Comparison of ENCODE assay signal across 9 mouse cellular contexts in the genomic region with DNA sequence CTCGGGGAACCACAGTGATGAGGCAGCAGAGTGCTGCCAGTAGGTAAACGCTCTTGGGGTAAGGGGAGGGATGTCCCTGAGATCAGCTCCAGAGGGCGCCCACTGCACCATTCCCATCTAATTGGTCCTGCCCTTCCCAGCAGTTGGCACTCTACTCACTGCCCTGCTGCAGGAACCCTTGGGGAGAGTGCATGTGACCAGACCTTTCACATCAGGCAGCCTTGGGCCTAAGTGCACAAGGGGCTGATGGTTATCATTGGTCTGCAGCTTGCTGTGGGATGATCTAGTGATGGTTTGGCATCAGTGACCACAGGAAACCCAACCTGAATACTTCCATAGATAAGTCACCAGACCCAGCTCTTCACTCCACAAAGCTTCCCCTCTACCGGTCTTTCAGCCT. TPM values are rescaled to one million over a fixed set of nuclear protein-coding genes. Genes with fewer than 3 reads are reported as not detected.
DNase-seq lines count a peak whose midpoint lies in the region; ATAC-seq lines count a peak whose summit lies in the region.
"Had no signal": no experiment of that assay in that cellular context is flagged by ENCODE, and none has a peak within 500 bp of the region (broad histone marks: within the 10 kb centered on the region; RNA-seq: fewer than 3 reads in every experiment).

No protein-coding gene starts in this region.

- H3K36me3 ChIP-seq in forebrain, embryonic 12.5 days (replicated peaks): peaks cover 38% of the 10 kb centered on the region
- peaks cover 34% of the 10 kb centered on the region for H3K36me3 ChIP-seq in forebrain, embryonic 15.5 days
- peaks cover 11% of the 10 kb centered on the region; the same call in 1 of the 2 replicates for H3K36me3 ChIP-seq in midbrain, embryonic 11.5 days (ENCODE audit: control insufficient read depth, insufficient read depth, low read length)
- peaks cover 41% of the 10 kb centered on the region for H3K36me3 ChIP-seq in midbrain, embryonic 10.5 days

- no peaks in the 10 kb centered on the region for H3K9me3 ChIP-seq in forebrain, embryonic 12.5 days
- H3K9me3 ChIP-seq in forebrain, embryonic 15.5 days: no peaks in the 10 kb centered on the region
- H3K9me3 ChIP-seq in midbrain, embryonic 11.5 days (ENCODE audit: control insufficient read depth, low read length): no peaks in the 10 kb centered on the region
- H3K9me3 ChIP-seq in midbrain, embryonic 10.5 days (replicated peaks): no peaks in the 10 kb centered on the region

- H3K27me3 ChIP-seq in forebrain, embryonic 12.5 days: no peaks in the 10 kb centered on the region
- no peaks in the 10 kb centered on the region for H3K27me3 ChIP-seq in forebrain, embryonic 15.5 days
- H3K27me3 ChIP-seq in midbrain, embryonic 11.5 days (ENCODE audit: control insufficient read depth, insufficient read depth, low read length): no peaks in the 10 kb centered on the region
- no peaks in the 10 kb centered on the region for H3K27me3 ChIP-seq in midbrain, embryonic 10.5 days (ENCODE audit: low read depth, poor library complexity, severe bottlenecking)

- peak; percentile 80 for DNase-seq in midbrain, embryonic 11.5 days (ENCODE audit: low spot score, missing footprints)
- no peak for DNase-seq in midbrain, embryonic 10.5 days (ENCODE audit: low spot score)
- DNase-seq in kidney, adult 9 months: peak; percentile 48
- peak; percentile 12 for DNase-seq in mesoderm, embryonic 11.5 days (ENCODE audit: low read depth, low spot score)
- DNase-seq in left cerebral cortex, postnatal 25 days (ENCODE audit: low spot score in 2 of 2): no peak
- DNase-seq: layer of hippocampus, adult 9-11 months had no signal

- ATAC-seq in forebrain, embryonic 12.5 days (ENCODE audit: low FRiP score): no peak
- no peak for ATAC-seq in forebrain, embryonic 15.5 days (replicated peaks)
- no peak for ATAC-seq in midbrain, embryonic 11.5 days (ENCODE audit: low FRiP score)
- ATAC-seq in monocyte, adult 5-6 weeks (replicated peaks; ENCODE audit: insufficient number of reproducible peaks, low FRiP score, low TSS enrichment, poor library complexity, severe bottlenecking): no peak

- 32% methylated on average over 4 of the region's 4 CpGs for WGBS in forebrain, embryonic 12.5 days
- 38% methylated on average over 4 of the region's 4 CpGs for WGBS in forebrain, embryonic 15.5 days
- 26% methylated on average over 4 of the region's 4 CpGs for WGBS in midbrain, embryonic 11.5 days
- WGBS in midbrain, embryonic 10.5 days: 41% methylated on average over 4 of the region's 4 CpGs

- no peak overlapping the region for H3K4me3 ChIP-seq in forebrain, embryonic 12.5 days (replicated peaks)
- no peak overlapping the region for H3K4me3 ChIP-seq in forebrain, embryonic 15.5 days
- H3K4me3 ChIP-seq in midbrain, embryonic 11.5 days (ENCODE audit: low read depth, low read length): no peak overlapping the region
- no peak overlapping the region for H3K4me3 ChIP-seq in midbrain, embryonic 10.5 days

- 0 out of 2 replicates have a peak overlapping the region, but pooled peaks have one; percentile 8 for H3K27ac ChIP-seq in forebrain, embryonic 12.5 days
- no peak overlapping the region for H3K27ac ChIP-seq in forebrain, embryonic 15.5 days (replicated peaks)
- no peak overlapping the region for H3K27ac ChIP-seq in midbrain, embryonic 11.5 days (ENCODE audit: low read depth, low read length)
- no peak overlapping the region for H3K27ac ChIP-seq in midbrain, embryonic 10.5 days (replicated peaks)

- intact Hi-C loops in left cerebral cortex, postnatal 25 days (cut with DNase I): no loop called here

- H3K9ac ChIP-seq in forebrain, embryonic 12.5 days: no peak overlapping the region
- H3K9ac ChIP-seq in forebrain, embryonic 15.5 days (replicated peaks): no peak overlapping the region
- no peak overlapping the region for H3K9ac ChIP-seq in midbrain, embryonic 11.5 days (ENCODE audit: low read length)

- H3K4me2 ChIP-seq in forebrain, embryonic 12.5 days: no peak overlapping the region
- no peak overlapping the region for H3K4me2 ChIP-seq in forebrain, embryonic 15.5 days (replicated peaks)
- no peak overlapping the region for H3K4me2 ChIP-seq in midbrain, embryonic 11.5 days

- no peaks in the 10 kb centered on the region for H3K4me1 ChIP-seq in forebrain, embryonic 12.5 days
- no peaks in the 10 kb centered on the region for H3K4me1 ChIP-seq in forebrain, embryonic 15.5 days
- no peaks in the 10 kb centered on the region for H3K4me1 ChIP-seq in midbrain, embryonic 11.5 days (ENCODE audit: control insufficient read depth, insufficient read depth, low read length)
- 0 out of 2 replicates have a peak, but pooled peaks cover 5% of the 10 kb centered on the region for H3K4me1 ChIP-seq in midbrain, embryonic 10.5 days

RNA-seq across cellular contexts. Expression of gene Tbc1d14, which starts 4.6 kb away (rescaled TPM):
- 59.1 and 61.1 TPM in 2 replicates for polyA plus RNA-seq in forebrain, embryonic 12.5 days (2016; fragmentation: Nextera tagmentation; extraction: Ambion mirVana)
- 101 and 104 TPM in 2 replicates for polyA plus RNA-seq in forebrain, embryonic 15.5 days (2015; fragmentation: Nextera tagmentation; extraction: Ambion mirVana)
- polyA plus RNA-seq in midbrain, embryonic 11.5 days (2014; fragmentation: Nextera tagmentation; extraction: Ambion mirVana): 41.2 TPM in 2 replicates
- polyA plus RNA-seq in midbrain, embryonic 10.5 days (2016; fragmentation: Nextera tagmentation; extraction: Ambion mirVana): 35.2 and 41.2 TPM in 2 replicates
- 13.0 to 38.8 TPM (median 18.7 TPM) in 3 replicates for total RNA-seq in monocyte, adult 5-6 weeks (2017)
- total RNA-seq in left cerebral cortex, postnatal 25 days (2021): 10 to 100 TPM; 74.1 to 78.7 TPM

Comparison
In these comparisons a context has a peak if more than half of its experiments do, and no peak if none do; other contexts are left out.
1. DNase-seq: peak in midbrain, embryonic 11.5 days (single experiment), kidney, adult 9 months (single experiment) and mesoderm, embryonic 11.5 days (single experiment); none in midbrain, embryonic 10.5 days (single experiment) and left cerebral cortex, postnatal 25 days (0 of 2).